Mouse (Mus musculus) G1E (cell line): ENCODE measurements at regions not wholly inside any gene's neighbourhood (a gene's known extent, or its start where the extent isn't known, plus 50 kb on each side); places are given as distances from the start of the nearest gene placed in this dataset.

Experiments used
- CTCF ChIP-seq: IDR thresholded peaks from 2 replicates; pipeline ENCODE4 v1.5.1; 2012; ENCODE audit warnings: low read depth, low read length, inconsistent platforms, mixed read lengths
- GATA1 ChIP-seq: IDR thresholded peaks from 2 replicates; pipeline ENCODE4 v1.6.1; 2012; ENCODE audit warnings: borderline replicate concordance, low read length, inconsistent platforms, mixed read lengths

- TF ChIP-seq CTCF (no peak), GATA1 (no peak)
These were observed 188.2 kb upstream of the Hmga2 start for GRCm38 (mm10) chr10:120664419-120664818.
